Mouse (Mus musculus) urinary bladder, postnatal 36 days (tissue): Measurements from ENCODE around the gene Kdsr.

Experiments used
- DNase-seq, 2 experiments: peaks; one replicate each; pipeline ENCODE4 v3.0.0; 2022; ENCODE audit warnings: low spot score in 2 of 2, mixed read lengths in 1 of 2

The Kdsr gene

DNA sequence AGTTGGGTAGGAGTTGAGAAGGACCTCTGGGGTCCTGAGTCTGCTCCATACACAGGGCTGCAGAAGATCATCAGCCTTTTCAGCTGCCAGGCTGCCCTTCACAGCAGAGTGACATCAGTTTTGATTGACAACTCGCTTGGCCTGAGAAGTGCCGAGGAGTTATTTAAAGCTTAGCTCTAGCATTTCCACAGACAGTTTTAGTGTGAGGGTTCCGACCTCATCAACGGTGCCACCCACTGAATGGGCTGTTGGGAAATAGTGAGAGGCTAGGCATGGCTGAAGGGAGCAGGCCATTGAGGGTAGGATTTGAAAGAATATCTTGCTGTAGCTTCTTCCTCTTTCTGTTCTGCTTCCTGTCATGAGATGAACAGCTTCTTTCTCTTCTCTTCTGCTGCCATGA is 63.9 kb downstream of the Kdsr start:
- no peak for DNase-seq

DNA sequence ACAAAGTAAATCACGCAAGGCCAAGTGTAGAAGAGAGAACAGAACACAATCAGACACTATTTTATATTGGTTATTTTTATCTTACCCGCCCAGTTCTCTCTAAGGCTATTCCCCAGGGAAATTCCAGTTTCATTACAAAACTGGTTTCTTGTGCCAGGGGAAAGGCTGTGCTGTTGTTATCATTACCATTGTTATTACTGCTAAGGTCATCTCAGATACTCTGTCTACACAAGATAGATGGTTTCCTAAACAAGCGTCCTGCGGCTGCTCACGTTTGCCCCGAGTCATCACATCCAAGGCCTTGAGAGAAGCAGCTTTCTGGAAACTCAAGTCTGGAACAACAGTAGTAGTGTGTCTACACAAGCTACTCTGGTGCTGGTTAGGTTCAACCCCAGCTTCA is 65.2 kb downstream of the Kdsr start:
- no peak for DNase-seq

DNA sequence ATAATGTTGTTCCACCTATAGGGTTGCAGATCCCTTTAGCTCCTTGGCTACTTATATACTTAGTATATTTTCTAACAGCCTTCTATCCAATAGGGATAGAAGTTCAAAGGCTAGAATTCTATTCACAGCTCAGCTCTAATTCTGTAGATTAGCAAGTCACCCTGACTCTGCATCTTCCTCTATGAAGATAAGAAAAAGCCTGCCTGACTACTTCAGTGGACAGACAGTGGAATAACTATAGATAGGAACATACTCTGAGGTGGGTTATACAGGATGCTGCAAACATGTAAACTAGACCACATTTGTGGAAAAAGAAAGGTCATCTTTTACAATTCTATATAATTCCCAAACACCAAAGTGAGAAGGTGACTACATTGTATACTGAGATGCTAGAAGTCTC is 66.9 kb downstream of the Kdsr start:
- DNase-seq, result no peak

DNA sequence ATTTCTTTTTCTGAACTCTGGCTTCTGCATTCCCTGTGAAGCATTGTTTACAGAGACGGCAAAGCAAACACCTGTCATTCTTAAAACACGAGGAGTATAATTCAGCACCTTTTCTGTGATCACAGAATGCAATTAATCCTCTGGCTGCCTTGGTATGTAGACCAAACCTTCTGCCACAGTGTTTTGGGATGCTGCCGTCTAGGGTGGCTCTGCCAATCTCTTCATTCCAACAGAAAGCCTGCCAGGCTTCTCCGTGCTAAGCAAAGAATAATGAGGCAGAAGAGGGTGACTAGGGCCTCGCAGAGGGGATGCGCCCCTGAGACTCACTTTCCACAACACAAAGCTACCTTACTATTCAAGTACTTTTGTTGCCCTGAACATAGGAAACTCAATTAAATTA is 68.6 kb downstream of the Kdsr start:
- DNase-seq, result no peak

DNA sequence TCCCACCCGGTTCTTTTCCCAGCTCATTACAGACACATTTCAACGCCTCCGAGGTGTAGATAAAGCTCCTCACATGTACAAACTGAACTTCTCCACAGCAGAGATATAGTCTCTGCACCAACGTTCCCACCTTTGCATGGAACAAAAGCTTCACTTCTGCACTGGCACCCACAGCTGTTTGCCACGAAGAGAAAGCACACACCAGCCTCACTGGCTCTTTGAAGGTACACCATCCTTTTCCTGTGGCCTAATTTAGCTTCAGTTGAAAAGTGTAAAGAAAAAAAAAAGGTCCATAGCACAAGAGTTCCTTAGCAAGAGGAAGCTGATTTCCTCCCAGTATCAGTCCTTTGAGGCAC is 71.4 kb downstream of the Kdsr start:
- no peak for DNase-seq

DNA sequence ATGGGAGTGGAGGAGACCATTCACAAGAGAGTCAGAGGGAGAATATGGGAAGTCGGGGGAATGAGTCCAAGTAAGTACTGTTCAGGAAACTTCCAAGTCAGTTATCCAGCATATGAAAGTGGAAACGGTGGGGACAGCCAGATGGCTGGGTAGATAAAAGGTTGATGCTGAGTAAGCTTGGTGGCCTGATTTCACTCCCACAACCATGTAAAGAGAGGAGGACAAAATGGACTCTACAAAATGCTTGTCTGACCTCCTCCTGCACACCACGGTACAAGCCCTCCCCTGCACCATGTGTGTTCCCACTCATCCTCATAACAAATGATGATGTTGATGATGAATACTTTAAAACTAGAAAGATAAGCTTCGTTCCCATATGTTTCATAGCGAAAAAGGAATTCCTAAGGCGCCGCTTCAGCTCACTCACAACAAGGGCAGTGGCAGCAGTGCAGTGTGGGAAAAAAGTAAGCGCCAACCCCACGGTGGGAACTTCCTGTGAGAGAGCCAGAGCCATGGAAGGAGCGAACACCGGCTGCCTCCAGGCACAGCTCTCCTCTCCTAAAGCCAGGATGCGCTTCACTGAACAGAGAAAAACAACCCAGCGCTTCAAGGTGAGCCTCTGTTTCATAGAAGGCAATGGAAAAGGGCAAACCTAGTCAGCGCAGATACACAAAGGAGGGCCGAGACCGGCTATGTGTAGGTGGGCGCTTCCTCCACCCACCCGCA is 71.9 kb downstream of the Kdsr start:
- DNase-seq, result no peak

DNA sequence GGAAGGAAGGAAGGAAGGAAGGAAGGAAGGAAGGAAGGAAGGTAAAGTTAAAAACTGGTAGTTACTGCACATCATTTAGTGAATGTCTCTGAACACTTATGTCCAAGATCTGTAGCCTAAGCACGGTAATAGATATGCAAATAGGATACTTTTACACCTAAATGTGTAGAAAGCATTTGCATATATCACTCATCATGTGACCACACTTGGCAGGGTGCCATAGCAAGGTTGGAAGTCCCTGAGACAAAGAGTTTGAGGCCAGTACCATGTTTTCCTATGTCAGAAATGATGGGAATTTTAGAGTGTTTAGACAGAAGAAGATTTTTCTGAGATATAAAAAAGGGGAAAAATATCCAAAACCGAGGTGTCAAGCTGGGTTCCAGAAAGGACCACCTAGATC is 73.8 kb downstream of the Kdsr start:
- DNase-seq, result no peak

DNA sequence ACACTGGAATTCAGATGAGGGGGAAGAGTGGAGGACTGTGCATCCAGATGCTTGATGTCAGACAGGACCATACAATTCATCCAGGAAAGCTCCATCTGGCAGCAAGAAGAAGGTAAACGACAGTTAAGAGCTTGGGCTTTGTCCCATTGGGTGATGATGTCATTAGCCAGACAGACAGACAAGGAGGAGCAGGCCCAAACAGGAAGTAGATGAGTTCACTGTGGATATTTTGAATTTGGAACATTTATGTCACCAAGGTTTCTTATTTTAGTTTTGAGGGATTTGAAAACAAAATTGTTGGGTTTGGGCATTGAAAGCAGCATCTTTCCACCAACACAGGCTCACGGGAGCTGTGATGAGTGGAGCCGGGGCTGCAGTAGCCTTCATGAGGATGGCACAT is 75.0 kb downstream of the Kdsr start:
- no peak for DNase-seq

DNA sequence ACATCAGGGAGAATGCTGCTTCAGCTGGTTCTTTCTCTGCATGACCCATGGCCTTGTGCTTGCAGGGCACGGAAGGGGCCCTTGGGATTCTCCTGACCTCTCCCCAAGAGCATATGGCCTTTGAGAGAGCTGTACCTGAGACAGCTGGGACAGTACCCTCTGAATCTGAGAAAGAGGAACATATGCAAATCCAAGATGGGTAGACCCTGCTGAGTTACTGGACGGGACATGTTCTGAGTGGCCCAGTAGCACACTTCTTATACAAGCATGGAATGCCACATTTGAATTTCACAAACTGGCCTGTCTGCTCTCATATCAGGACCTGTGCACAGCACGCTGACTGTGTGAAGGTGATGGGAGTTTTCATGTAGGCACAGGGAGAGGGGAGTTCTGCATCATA is 76.7 kb downstream of the Kdsr start:
- DNase-seq, result no peak

DNA sequence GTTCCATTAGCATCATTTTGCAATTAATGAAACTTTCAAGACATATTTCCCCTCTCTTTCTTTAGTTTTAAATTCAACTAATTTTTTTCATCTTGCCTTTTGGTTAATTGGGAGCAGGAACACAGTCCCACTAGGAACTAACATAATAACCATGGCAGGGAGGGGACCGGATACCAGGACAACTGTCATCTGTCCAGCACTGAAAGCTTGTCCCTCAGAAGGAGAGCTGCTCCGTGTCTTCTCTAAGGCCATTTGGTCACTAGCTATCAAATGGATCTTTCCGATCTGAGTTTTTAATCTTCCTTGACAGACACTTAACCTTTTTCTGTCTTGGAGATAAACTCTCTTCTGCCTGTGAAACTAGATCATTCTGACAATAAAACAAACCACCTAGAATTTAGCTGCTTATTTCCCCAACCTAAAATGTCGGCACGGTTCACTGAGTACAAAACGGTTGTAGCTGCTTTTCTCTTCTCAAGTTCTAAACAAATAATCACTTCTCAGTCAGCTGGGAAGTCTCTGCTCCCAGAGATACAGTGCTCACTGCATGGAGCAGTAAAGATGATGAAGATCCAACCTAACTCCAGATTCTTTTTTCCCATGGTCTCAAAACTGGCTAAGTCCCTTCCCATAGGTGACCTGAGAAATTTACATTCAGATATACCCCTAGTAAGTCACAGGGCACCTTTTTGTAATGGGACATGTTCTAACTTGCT is 79.6 kb downstream of the Kdsr start:
- DNase-seq, result no peak

DNA sequence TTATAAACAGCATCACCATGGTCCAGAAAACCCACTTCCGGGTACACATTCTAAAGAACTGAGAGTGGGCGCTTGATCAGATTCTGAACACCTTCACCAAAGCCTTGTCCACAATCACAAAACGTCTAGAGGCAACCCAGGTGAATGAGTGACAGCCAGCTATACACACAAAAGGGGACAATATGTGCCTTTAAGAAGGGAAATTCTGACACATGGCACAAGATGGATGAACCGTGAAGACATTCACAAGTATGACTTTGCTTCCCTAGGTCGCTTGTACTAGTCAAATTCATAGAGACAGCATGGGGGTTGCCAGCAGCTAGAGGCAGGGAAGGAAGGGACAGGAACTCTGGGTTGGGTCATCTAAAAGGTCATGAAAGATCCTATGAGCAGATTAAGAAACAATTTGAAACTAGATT is 81.5 kb downstream of the Kdsr start:
- DNase-seq, result no peak
